Mouse (Mus musculus): ENCODE results near the gene Cdkl3. TPM values are rescaled to one million over a fixed set of nuclear protein-coding genes. Genes with fewer than 3 reads are reported as not detected.

Cdkl3 gene
- 14.3 and 15.9 TPM in 2 replicates for polyA plus RNA-seq (2012; rRNA removed)

DNA sequence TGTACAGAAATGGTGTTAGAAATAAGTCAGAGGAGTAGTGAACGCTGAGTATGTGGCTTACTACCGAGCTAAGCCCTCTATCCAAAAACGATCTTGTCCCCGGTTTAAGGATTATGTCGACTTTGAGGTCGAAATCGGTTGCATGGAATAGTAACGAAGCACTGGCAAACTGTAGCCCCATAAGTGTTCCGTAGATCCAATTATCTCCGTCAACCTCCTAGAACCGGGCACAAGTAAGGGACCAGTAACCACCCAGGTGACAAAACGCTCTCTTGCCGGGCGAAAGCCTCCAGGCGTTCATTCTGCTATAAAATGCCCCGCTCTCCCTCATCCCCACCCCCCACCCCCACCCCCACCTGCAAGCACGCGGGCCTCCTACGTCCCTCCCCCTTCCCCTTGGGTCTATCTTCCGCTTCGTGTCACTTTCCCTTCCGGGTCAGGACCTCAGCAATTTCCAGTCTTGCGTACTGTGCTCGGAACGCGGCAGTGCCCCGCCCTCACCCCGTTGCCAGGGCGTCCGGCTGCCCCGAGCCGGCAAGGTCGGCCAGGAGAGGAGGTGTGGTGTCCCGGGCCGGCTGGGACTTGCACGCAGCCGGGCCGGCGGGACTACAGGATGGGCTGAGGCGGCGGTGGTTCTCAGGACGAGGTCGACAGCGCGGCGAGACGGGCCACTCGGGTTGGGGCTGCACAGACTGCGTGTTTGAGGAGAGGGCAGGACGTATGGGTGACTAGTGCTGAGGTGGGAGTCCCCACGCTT, at the start of gene Cdkl3:
Cdkl3 (plus strand) TSS at position 450 of the 757 bp plus-strand sequence.
- peak; percentile 81 to 91 for DNase-seq (ENCODE audit: extremely low spot score in 1 of 2, low spot score in 1 of 2)

DNA sequence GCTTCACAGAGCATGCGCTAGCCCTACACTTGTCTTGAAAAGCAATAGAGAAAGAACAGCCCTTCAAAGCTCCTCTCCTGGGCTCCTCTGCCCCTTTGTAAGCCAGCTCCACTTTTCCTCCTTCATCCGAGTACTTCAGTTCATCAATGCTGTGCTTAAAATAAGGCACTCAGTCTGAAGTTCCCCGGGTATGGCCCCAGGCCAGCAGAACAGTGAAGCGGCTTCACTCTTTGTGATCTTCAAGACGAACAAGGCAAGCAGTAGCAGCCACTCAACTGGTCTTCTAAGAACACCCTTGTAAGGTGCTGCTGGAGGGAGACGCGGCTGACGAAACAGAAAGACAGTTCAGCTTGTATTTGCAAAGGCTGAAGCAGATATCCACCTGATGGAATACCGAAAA, 47.9 kb upstream of the Cdkl3 start:
- DNase-seq (ENCODE audit: extremely low spot score in 1 of 2, low spot score in 1 of 2), result no peak

DNA sequence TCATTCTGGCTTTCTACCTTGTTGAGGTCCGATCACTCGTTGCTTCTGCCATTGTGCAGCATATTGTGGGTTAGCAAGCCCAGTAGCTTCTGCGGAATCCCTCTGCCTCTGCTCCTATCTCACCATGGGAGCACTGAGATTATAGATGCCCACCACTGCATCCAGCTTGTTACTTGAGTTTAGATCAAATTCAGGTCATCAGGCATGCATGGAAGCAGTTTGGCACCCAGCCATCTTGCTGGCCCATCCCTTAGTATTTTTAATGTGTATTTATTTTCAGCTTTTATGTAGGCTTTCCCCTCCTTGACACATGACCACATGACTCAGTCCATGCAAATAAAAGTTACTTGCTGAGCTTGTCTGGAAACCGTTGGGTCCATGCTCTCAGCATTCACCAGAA, 46.3 kb upstream of the Cdkl3 start:
- no peak for DNase-seq (ENCODE audit: extremely low spot score in 1 of 2, low spot score in 1 of 2)

DNA sequence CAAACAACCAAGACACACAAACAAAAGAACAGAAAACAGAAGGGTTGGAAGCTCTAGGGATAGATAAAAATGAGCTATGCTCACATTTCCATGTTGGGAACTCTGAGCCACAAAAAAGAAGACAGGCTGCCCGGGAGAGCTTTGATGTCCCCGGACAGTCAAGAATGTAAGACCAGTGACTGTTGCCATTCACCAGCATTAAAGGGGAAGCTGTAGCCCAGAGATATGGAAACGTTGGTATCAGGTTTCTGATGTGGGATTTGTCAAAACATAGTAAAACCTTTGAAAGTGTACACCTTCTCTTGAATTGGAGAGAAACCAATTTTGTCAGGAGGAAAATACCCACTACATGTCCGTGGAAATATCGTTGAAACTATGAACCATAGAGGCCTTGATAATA, 44.5 kb upstream of the Cdkl3 start:
- no peak for DNase-seq (ENCODE audit: extremely low spot score in 1 of 2, low spot score in 1 of 2)

DNA sequence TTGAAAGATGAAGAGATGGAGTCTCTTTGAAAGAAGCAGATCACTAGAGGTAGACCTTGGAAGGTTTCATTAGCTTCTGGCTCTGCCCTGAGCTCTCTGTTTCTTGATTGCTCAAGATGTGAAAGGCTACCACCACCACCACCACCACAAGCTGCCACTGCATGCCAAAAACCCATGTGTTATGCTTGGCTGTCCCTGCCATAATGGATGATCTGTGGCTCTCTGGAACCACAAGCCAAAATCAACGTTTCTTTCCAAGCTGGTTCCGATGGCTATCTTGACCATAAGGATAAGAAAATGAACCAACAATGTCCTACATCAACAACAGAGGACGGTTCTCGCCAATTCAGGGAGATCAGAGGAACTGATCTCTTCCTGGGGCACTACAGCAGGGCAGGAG, 44.0 kb upstream of the Cdkl3 start:
- no peak for DNase-seq (ENCODE audit: extremely low spot score in 1 of 2, low spot score in 1 of 2)

DNA sequence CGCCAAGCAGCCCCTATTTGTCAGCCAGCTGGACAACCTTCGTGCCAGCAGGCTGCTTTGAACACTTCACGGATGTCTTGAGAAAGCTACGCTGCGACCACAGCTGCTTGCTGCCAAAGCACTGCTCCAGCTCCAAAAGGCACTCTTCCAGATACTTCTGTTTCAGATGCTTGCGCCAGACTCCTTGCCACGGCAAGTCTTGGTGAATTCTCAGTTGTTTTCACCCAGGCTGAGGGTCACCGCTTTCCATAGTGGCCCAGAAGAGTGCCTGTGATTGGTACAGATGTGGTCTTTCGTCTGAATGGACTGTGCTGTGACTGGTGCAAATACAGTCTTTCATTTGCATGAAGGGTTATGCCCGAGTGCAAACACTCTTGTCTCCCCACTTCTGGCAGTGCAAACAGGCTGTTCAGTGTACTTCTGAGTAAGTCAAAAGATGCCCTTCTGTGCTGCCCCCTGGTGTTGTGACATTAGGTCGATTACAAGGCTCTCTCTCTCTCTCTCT, 43.0 kb upstream of the Cdkl3 start:
- DNase-seq (ENCODE audit: extremely low spot score in 1 of 2, low spot score in 1 of 2), result peak in 1 of 2 experiments; percentile 48

DNA sequence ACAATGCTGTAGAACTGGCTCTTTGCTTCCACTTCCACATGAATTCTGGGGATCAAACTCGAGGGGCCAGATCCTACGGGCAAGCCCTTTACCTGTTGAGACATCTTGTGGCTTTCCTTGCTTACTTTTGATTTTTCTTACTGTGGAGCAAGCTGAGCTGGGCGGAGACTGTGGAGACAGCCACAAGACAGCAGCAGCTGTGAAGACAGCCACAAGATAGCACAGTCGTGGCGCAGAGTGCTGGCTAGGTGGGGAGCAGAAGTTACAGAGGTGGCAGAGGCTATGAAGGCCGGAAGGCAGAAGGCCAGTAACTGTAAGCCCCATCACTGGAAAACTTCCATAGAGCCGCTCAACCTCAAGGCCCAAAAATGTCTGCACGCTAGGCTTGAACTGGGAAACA, 42.3 kb upstream of the Cdkl3 start:
- DNase-seq (ENCODE audit: extremely low spot score in 1 of 2, low spot score in 1 of 2), result no peak

DNA sequence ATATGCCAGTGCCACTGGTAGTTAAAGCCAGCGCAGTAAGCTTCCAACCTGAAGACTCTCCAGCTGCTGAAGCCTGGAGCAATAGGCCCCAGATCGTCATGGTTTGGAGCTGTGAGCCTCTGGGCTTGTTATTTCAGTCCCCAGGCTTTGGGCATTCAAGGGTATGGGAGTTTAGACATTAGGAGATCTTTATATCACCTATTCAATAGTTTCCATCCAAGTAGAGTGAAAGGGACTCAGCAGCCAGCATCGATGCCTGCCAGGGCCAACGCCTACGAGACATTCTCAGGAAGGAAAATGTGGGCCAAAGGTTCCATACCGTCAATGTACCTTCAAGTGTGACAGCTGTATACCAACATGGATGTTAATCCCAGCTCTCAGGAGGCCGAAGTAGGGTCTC, 41.7 kb upstream of the Cdkl3 start:
- DNase-seq (ENCODE audit: extremely low spot score in 1 of 2, low spot score in 1 of 2), result no peak

DNA sequence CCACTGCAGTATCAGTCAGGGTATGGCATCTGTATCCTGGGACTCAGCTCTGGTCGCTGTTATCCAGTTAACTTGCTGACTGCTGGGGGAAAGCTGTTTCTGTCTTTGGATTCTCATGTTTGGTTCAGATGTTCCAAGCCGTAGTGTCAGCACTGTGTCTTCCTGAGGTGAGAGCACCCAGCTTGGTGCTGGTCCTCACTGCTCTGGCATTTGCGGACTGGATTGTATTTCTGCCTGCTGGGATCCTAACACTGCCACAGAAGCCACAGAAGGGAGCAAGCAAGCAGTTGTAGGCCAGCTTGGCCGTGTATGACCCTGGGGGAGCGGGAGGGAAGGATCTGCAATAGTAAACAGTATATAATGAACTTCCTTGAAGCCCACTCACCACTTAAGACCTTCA, 37.4 kb upstream of the Cdkl3 start:
- no peak for DNase-seq (ENCODE audit: extremely low spot score in 1 of 2, low spot score in 1 of 2)

DNA sequence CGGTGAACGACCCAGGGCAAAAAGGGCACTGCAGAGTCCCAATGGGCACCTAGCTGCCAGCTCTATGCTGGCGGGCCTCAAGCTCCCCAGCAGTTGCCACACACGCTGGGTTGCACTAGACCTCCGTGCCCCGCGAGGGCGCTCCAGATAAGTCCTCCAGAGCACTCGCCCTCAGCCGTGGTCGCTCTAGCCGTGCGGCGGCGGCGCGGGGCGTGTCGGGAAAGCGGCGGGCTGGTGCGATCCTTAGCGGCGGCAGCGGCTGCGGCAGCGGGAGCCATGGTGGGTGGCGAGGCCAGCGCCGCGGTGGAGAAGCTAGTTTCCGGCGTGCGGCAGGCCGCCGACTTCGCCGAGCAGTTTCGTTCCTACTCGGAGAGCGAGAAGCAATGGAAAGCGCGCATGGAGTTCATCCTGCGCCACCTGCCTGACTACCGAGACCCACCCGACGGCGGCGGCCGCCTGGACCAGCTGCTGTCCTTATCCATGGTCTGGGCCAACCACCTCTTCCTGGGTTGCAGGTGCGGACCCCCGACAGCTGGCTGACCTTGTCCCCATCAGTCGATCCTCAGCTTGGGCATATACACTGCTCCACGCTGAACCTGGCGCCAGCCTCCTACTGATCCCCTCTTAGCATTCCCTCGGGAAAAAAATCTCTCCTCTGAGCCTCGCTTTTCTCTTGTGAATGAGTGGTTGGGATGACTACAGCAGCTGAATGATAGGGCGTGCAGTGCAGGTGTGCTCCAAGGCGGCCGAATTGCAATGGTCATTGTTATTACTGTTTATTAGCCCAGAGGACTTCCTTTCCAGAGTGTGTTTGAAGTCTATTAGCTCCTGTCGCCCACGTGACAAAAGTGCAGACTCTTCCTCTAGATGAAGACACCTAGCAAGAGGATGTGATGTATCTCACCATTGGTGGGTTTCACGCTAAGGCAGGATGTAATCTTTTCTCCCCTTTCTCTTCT, 36.3 kb upstream of the Cdkl3 start, which contains the start of gene Cdkn2aipnl:
Cdkn2aipnl (plus strand) TSS at position 219 of the 959 bp plus-strand sequence.
- DNase-seq (ENCODE audit: extremely low spot score in 1 of 2, low spot score in 1 of 2), result peak; percentile 74 to 99

DNA sequence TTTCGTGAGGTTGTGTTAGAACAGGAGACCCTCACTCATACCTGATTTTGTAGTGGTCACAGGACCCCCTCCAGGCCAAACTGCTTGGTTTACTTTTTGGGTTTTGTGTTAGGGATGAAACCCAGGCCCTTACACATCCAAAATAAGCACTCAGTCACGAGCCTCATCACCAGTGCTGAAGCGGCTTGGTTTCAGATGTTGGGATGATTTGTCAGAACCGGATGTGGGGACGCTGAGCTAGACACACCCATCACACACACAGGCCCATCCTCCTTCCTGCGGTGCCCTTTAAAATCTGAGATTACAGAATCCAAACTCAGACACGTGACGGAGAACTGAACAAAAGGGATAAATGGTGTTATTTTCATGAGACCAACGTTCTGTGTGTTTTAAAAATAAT, 35.1 kb upstream of the Cdkl3 start:
- DNase-seq (ENCODE audit: extremely low spot score in 1 of 2, low spot score in 1 of 2), result no peak

DNA sequence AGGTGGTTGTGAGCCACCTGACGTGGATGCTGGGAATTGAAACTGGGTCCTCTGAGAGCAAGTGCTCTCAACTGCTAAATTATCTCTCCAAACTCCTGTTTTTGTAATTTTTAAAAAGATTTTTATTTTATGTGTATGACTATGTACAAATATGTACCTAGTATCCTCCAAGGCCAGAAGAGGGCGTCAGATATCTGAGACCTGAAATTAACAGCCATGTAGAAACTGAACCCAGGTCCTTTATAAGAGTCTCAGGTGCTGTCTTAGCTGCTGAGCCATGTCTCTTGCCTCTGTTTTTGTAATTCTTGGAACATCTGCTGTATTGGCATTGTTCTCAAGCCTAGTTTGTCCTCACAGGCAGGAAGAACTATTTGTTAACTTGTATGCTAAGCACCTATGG, 34.5 kb upstream of the Cdkl3 start:
- no peak for DNase-seq (ENCODE audit: extremely low spot score in 1 of 2, low spot score in 1 of 2)

DNA sequence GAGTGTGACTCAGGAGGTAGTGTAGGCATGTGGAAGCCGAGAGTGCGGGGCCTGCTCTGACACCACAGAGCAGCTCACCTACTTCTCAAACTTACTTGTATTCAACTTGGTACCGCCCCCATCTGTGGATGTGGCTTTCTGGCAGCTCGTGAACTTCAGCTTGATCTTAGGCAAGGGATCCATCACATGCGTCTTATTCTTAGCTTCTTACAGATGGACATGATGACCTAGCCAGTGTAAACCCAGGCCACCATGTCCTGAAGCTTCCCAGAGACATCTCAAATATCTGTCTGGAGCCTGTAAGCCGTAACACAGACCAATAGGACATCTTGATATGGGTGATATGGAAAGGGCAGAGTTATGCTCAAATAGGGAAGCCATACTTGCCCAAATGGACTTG, 32.4 kb upstream of the Cdkl3 start:
- DNase-seq (ENCODE audit: extremely low spot score in 1 of 2, low spot score in 1 of 2), result no peak

DNA sequence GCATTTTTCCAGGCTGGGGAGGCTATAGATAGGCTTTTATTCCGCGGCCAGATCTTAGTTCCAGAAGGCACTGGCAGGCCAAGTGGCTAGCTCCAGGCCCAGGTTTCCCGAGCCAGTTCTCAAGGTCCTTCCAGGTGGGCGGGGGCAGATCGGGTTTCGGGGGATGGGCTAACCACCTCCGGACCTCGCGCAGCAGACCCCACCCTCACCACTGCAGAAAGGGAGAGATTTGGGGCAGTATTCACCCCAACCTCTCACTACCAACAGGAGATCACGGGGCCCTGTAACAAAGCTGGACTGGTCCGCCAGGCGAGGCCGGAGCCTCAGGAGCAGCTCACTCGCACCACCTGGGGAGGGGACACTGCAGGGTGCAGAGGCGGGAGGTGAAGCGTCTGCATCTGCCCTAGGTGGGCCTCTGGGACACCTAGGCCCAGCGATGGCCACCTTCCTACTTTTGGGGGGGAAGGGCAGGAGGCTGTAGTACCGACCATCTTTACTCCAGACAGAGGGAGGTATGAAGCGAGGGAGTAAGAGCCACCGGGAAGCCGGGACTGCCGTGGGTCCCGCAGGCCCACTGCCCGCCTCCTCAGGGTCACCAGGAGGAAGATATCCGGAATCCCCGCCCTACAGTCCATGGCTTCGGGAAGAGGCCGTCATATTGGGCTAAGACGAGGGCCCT, 4.3 kb upstream of the Cdkl3 start:
- peak in 1 of 2 experiments; percentile 17 for DNase-seq (ENCODE audit: extremely low spot score in 1 of 2, low spot score in 1 of 2)

DNA sequence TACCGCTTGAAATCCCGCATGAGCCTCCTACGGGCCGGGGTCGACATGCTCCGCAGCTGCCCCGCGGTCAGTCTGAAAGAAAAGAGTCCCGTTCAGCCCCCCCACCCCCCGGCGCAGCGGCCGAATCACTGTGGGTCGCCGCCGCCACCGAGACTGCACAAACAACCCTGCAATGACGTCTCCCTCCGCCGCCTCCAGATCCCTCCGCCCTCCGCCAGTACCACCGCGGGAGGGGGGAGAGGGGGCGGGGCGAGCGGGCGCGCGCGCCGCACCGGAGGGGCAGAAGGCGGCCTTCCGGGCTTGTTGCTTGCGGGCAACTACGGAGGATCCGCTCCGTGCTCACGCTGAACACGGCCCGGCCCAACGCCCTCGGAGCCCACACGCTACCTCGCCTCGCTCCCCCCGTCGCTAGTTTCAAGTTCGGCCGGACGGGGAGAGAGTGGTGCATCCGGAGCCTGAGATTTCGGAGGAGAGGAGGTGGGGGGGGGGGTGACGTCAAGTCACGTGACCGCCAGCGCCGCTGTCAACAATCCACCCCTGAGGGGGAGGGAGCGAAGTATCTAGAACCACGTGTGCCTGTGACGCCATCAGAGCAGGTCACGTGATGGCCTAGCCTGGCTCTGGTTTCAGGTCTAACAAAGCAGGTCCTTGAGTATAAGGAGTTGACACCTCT, 3.6 kb upstream of the Cdkl3 start, which contains the start of gene Ube2b:
Ube2b (minus strand) TSS at position 473 of the 673 bp plus-strand sequence.
- peak; percentile 97 for DNase-seq (ENCODE audit: extremely low spot score in 1 of 2, low spot score in 1 of 2)

DNA sequence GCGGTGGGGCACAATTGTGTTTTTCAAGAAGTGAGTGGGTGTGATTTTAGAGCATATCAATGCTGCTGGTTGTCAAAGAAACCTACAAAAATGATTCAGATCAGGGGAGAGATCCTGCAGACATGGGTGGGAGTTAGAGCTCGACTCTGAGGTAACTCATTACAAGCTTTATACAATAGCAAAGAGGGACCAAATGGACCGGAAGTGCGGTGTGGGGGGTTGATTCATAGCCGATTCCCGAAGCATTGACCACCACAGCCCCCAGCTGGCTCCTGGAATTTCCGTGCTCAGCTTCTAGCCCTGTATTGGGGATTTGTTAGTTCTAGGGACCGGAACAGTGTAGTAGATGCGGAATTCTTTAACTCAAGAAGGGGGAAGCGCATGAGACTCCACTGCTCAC, 2.7 kb upstream of the Cdkl3 start:
- peak in 1 of 2 experiments; percentile 14 for DNase-seq (ENCODE audit: extremely low spot score in 1 of 2, low spot score in 1 of 2)

DNA sequence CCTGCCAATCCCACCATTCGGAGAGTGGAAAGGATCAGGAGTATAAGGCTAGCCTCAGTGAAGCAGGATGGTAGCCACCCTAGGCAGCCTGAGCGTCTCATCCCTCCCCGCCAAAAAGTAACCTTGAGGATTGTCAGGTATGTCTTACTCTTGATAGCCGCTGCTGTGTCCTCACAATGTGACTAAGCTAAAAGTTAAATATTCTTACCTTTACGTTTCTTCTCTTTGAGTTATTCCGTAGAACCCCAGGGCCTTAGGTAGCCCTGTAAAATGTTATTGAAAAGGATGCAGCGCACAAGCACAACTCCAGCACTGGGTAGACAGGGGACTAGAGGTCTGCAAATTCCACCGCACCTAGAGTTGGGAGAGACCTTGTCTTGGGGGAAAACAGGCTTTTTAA, 2.2 kb upstream of the Cdkl3 start:
- no peak for DNase-seq (ENCODE audit: extremely low spot score in 1 of 2, low spot score in 1 of 2)

DNA sequence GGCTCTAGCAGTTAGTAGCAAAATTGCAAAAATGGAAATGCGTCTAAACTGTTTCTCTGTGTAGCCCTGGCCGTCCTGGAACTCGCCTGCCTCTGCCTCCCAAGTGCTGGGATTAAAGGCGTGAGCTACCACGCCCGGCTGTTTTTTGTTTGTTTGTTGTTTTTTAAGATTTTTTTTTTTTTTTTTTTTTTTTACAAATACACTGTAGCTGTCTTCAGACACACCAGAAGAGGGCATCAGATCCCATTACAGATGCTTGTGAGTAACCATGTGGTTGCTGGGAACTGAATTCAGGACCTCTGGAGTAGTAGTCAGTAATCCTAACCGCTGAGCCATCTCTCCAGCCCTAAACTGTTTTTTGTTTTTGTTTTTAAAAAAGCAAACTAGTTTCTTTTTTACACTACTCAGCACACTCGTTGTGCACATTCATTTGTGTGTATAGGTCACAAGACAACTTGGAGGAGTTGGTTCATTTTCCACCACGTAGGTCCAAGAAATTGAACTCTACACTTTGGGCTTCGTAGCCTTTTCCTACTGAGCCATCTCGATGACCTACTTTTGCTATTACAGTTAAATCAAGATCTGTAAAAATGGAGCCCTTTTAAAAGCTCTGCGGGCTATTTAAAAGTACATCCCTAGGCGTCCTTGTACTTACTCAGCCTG, 1.0 kb upstream of the Cdkl3 start:
- no peak for DNase-seq (ENCODE audit: extremely low spot score in 1 of 2, low spot score in 1 of 2)

DNA sequence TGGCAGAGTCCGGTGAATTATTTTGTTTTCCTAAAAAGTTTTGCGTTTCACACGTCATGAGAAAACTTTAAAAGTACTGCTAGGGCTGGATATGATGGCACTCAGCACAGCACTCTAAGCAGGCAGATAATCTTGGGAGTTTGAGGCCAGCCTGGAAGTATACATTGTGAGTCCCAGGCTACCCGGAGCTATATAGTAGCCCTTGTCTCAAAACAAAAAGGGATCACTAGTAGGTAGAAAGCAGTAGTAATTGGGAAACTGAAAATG, 583 bp upstream of the Cdkl3 start:
- no peak for DNase-seq (ENCODE audit: extremely low spot score in 1 of 2, low spot score in 1 of 2)

DNA sequence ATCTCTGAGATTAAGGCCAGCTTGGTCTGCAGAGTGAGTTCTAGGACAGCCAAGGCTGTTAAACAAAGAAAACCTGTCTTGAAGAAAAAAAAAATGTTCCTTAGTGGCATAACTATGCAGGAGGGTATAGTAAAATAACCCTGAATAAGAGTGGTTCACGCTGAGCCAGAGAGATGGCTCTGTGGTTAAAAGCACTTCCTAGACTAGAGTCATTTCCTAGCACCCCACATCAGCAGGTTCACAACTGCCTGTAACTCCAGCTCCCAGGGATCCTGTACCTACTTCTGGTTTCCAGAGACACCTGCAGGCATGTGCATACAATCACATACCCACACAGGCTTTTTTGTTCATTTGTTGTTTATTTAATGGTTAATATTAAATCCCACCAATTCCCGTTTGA, 1.6 kb downstream of the Cdkl3 start:
- DNase-seq (ENCODE audit: extremely low spot score in 1 of 2, low spot score in 1 of 2), result no peak
